Mouse (Mus musculus) liver (tissue): ENCODE measurements around the gene Acsm5.

ENCODE experiments used
- DNase-seq: peaks from one replicate; pipeline ENCODE4 v3.0.0-alpha.2; 2020; ENCODE audit warnings: mixed read lengths

Gene Acsm5

GRCm38 (mm10) chr7:119519163-119519562 lies at the start of gene Acsm5:
TSS of gene Acsm5 (plus strand) at chr7:119519463.
- no peak for DNase-seq

GRCm38 (mm10) chr7:119476500-119477389 lies 42.5 kb upstream of the Acsm5 start:
- no peak for DNase-seq

- no peak for DNase-seq
These were observed 40.0 kb upstream of the Acsm5 start, which contains the start of gene Umod for GRCm38 (mm10) chr7:119479256-119479655. TSS of gene Umod (minus strand) at chr7:119479282.

- DNase-seq, result no peak
These were observed 35.1 kb upstream of the Acsm5 start for GRCm38 (mm10) chr7:119484154-119484553.

- no peak for DNase-seq
These were observed 32.6 kb upstream of the Acsm5 start for GRCm38 (mm10) chr7:119486683-119487082.

- no peak for DNase-seq
These were observed 29.1 kb upstream of the Acsm5 start for GRCm38 (mm10) chr7:119490041-119490780.

- no peak for DNase-seq
These were observed 8.1 kb upstream of the Acsm5 start for GRCm38 (mm10) chr7:119511143-119511542.

GRCm38 (mm10) chr7:119513056-119513455 lies 6.2 kb upstream of the Acsm5 start:
- peak; percentile 34 for DNase-seq

- no peak for DNase-seq
These were observed 3.6 kb upstream of the Acsm5 start for GRCm38 (mm10) chr7:119515492-119516271.

- DNase-seq, result no peak
These were observed 3.0 kb upstream of the Acsm5 start for GRCm38 (mm10) chr7:119516272-119516558.

GRCm38 (mm10) chr7:119519654-119520053 lies 391 bp downstream of the Acsm5 start:
- DNase-seq, result peak; percentile 60

GRCm38 (mm10) chr7:119521816-119522215 lies 2.6 kb downstream of the Acsm5 start:
- DNase-seq, result no peak

- no peak for DNase-seq
These were observed 3.1 kb downstream of the Acsm5 start for GRCm38 (mm10) chr7:119522385-119522784.

- no peak for DNase-seq
These were observed 4.1 kb downstream of the Acsm5 start, which contains the start of gene Pdilt for GRCm38 (mm10) chr7:119523389-119523788. TSS of gene Pdilt (minus strand) at chr7:119523489.

- no peak for DNase-seq
These were observed 6.6 kb downstream of the Acsm5 start for GRCm38 (mm10) chr7:119525881-119526281.

GRCm38 (mm10) chr7:119526486-119526885 lies 7.2 kb downstream of the Acsm5 start:
- DNase-seq, result no peak

- DNase-seq, result no peak
These were observed 7.9 kb downstream of the Acsm5 start for GRCm38 (mm10) chr7:119527135-119527534.

GRCm38 (mm10) chr7:119527548-119527947 lies 8.3 kb downstream of the Acsm5 start:
- DNase-seq, result no peak

- DNase-seq, result no peak
These were observed 9.4 kb downstream of the Acsm5 start for GRCm38 (mm10) chr7:119528617-119529016.

- no peak for DNase-seq
These were observed 13.7 kb downstream of the Acsm5 start for GRCm38 (mm10) chr7:119532924-119533323.

- no peak for DNase-seq
These were observed 15.1 kb downstream of the Acsm5 start for GRCm38 (mm10) chr7:119534389-119534788.

- no peak for DNase-seq
These were observed 23.2 kb downstream of the Acsm5 start for GRCm38 (mm10) chr7:119542445-119542844.

GRCm38 (mm10) chr7:119545572-119545971 lies 26.3 kb downstream of the Acsm5 start:
- no peak for DNase-seq
